In genomic region chr13:99163071-99163470, GRCm38 (mm10) we compare ENCODE assay signal across 14 mouse cellular contexts. TPM values are rescaled to one million over a fixed set of nuclear protein-coding genes. Genes with fewer than 3 reads are reported as not detected.
A peak's percentile ranks its signal among the peaks of the same experiment; 100 is the strongest.
DNase-seq lines count a peak whose midpoint lies in the region; ATAC-seq and TF ChIP-seq lines count a peak whose summit lies in the region.
"Had no signal": no experiment of that assay in that cellular context is flagged by ENCODE, and none has a peak within 500 bp of the region (broad histone marks: within the 10 kb centered on the region; RNA-seq: fewer than 3 reads in every experiment).

No protein-coding gene starts in this region.

- no peaks in the 10 kb centered on the region for H3K27me3 ChIP-seq in heart, postnatal 0 days (ENCODE audit: control insufficient read depth, insufficient read depth, low read length)
- no peaks in the 10 kb centered on the region for H3K27me3 ChIP-seq in kidney, embryonic 16.5 days (ENCODE audit: insufficient read depth, low read length)
- no peaks in the 10 kb centered on the region for H3K27me3 ChIP-seq in stomach, postnatal 0 days (ENCODE audit: control insufficient read depth, insufficient read depth, low read length)
- H3K27me3 ChIP-seq: neural tube, embryonic 15.5 days had no signal

- H3K27ac ChIP-seq in heart, postnatal 0 days (ENCODE audit: low read depth), result peak overlapping the region; percentile 46
- H3K27ac ChIP-seq in kidney, embryonic 16.5 days (ENCODE audit: low read length), result no peak overlapping the region
- peak overlapping the region; percentile 56; the same call in 1 of the 2 replicates for H3K27ac ChIP-seq in stomach, postnatal 0 days (replicated peaks)

- H3K4me3 ChIP-seq in heart, postnatal 0 days (ENCODE audit: low read depth, low read length), result no peak overlapping the region
- no peak overlapping the region for H3K4me3 ChIP-seq in kidney, embryonic 16.5 days (ENCODE audit: low read length)
- H3K4me3 ChIP-seq in stomach, postnatal 0 days (ENCODE audit: low read depth, low read length), result no peak overlapping the region
- H3K4me3 ChIP-seq: megakaryocyte, embryonic 14.5 days; neural tube, embryonic 15.5 days had no signal

- no peaks in the 10 kb centered on the region for H3K36me3 ChIP-seq in heart, postnatal 0 days (replicated peaks; ENCODE audit: control insufficient read depth, insufficient read depth, low read length)
- no peaks in the 10 kb centered on the region for H3K36me3 ChIP-seq in kidney, embryonic 16.5 days (ENCODE audit: insufficient read depth, low read length)
- no peaks in the 10 kb centered on the region for H3K36me3 ChIP-seq in stomach, postnatal 0 days (ENCODE audit: control insufficient read depth, insufficient read depth, low read length)
- H3K36me3 ChIP-seq: neural tube, embryonic 15.5 days had no signal

- peaks cover 14% of the 10 kb centered on the region; the same call in 1 of the 2 replicates for H3K4me1 ChIP-seq in heart, postnatal 0 days (ENCODE audit: control insufficient read depth, insufficient read depth)
- peaks cover 19% of the 10 kb centered on the region for H3K4me1 ChIP-seq in kidney, embryonic 16.5 days (ENCODE audit: insufficient read depth, low read length)
- H3K4me1 ChIP-seq in stomach, postnatal 0 days (replicated peaks; ENCODE audit: control insufficient read depth, insufficient read depth), result no peaks in the 10 kb centered on the region

- DNase-seq in heart, postnatal 0 days (ENCODE audit: low spot score), result no peak
- no peak for DNase-seq in heart, postnatal 14 days
- peak; percentile 50 for DNase-seq in retina, postnatal 1 day
- no peak for DNase-seq in retina, embryonic 14.5 days (ENCODE audit: low spot score)
- no peak for DNase-seq in stomach, postnatal 0 days (ENCODE audit: low spot score)
- DNase-seq in urinary bladder, adult 18-20 months (ENCODE audit: low spot score in 2 of 2), result no peak
- no peak for DNase-seq in right cerebral cortex, adult 2 months (ENCODE audit: low spot score in 2 of 2)
- DNase-seq: cerebellum, adult 8-10 months; gastrocnemius, postnatal 14 days; liver, postnatal 0 days; thymus, postnatal 4 days had no signal

- no peak overlapping the region for H3K4me2 ChIP-seq in heart, postnatal 0 days (ENCODE audit: low read depth, low read length)
- H3K4me2 ChIP-seq in kidney, embryonic 16.5 days (replicated peaks; ENCODE audit: low read depth, low read length), result no peak overlapping the region
- H3K4me2 ChIP-seq in stomach, postnatal 0 days (replicated peaks; ENCODE audit: low read depth), result no peak overlapping the region
- H3K4me2 ChIP-seq: neural tube, embryonic 15.5 days had no signal

- no peak for TF ChIP-seq CTCF in heart, postnatal 0 days (IDR thresholded peaks at IDR 0.05; ENCODE audit: low read depth)
- TF ChIP-seq CTCF in stomach, postnatal 0 days (IDR thresholded peaks at IDR 0.05; ENCODE audit: low read depth), result no peak

- TF ChIP-seq EP300 in heart, postnatal 0 days (IDR thresholded peaks at IDR 0.05; ENCODE audit: low read depth), result no peak
- TF ChIP-seq EP300 in stomach, postnatal 0 days (optimal IDR thresholded peaks at IDR 0.05), result no peak

- no peak overlapping the region for H3K9ac ChIP-seq in heart, postnatal 0 days (replicated peaks; ENCODE audit: low read depth, low read length)
- H3K9ac ChIP-seq in kidney, embryonic 16.5 days (replicated peaks; ENCODE audit: low read length), result no peak overlapping the region
- H3K9ac ChIP-seq in stomach, postnatal 0 days (ENCODE audit: low read length), result no peak overlapping the region
- H3K9ac ChIP-seq: liver, postnatal 0 days; neural tube, embryonic 15.5 days had no signal

- H3K9me3 ChIP-seq in heart, postnatal 0 days (replicated peaks; ENCODE audit: control insufficient read depth, low read length), result no peaks in the 10 kb centered on the region
- H3K9me3 ChIP-seq in kidney, embryonic 16.5 days (ENCODE audit: low read length), result no peaks in the 10 kb centered on the region
- H3K9me3 ChIP-seq in stomach, postnatal 0 days (ENCODE audit: control insufficient read depth, low read length), result no peaks in the 10 kb centered on the region
- H3K9me3 ChIP-seq: neural tube, embryonic 15.5 days had no signal

- intact Hi-C loops in heart, postnatal 14 days (cut with DNase I), result no loop called here

- peak; percentile 57 for ATAC-seq in heart, postnatal 0 days (ENCODE audit: insufficient read depth, low read depth)
- ATAC-seq in kidney, embryonic 16.5 days (ENCODE audit: low FRiP score, low TSS enrichment), result peak; percentile 76
- ATAC-seq in stomach, postnatal 0 days (ENCODE audit: low FRiP score, low TSS enrichment), result no peak
- ATAC-seq: liver, postnatal 0 days had no signal

- 68% methylated on average over 4 of the region's 4 CpGs for WGBS in heart, postnatal 0 days
- WGBS in kidney, embryonic 16.5 days, result 40% methylated on average over 4 of the region's 4 CpGs
- WGBS in stomach, postnatal 0 days, result 62% methylated on average over 4 of the region's 4 CpGs

RNA-seq across cellular contexts. Expression of gene Zfp366, which starts 21.6 kb away (rescaled TPM):
- total RNA-seq in heart, postnatal 0 days (2014; rRNA removed; ENCODE audit: low replicate concordance), result 4.5 and 5.6 TPM in 2 replicates
- polyA plus RNA-seq in heart, postnatal 0 days (2015; fragmentation: Nextera tagmentation; extraction: Ambion mirVana), result 0.82 TPM in 2 replicates
- 10 to 100 TPM; 19.7 to 21.2 TPM for total RNA-seq in heart, postnatal 14 days (2021)
- polyA plus RNA-seq in kidney, embryonic 16.5 days (2015; fragmentation: Nextera tagmentation; extraction: Ambion mirVana), result 0.96 and 1.1 TPM in 2 replicates
- 0.25 and 0.33 TPM in 2 replicates for polyA plus RNA-seq in stomach, postnatal 0 days (2015; fragmentation: Nextera tagmentation; extraction: Ambion mirVana)
